Mouse (Mus musculus) layer of hippocampus, adult 2 months (tissue): ENCODE measurements around the gene Gbe1. TPM values are rescaled to one million over a fixed set of nuclear protein-coding genes. Genes with fewer than 3 reads are reported as not detected.

Experiments used
- DNase-seq, 2 experiments: peaks; one replicate each; pipeline ENCODE4 v3.0.0; 2022; ENCODE audit warnings: low spot score in 2 of 2
- H3K27ac ChIP-seq: fragments of 200-600 bp; 2 replicates; pipeline ENCODE4 v1.8.1; 2022
- H3K4me3 ChIP-seq: fragments of 200-600 bp; 2 replicates; pipeline ENCODE4 v1.8.1; 2022; ENCODE audit warnings: mild to moderate bottlenecking
- CTCF ChIP-seq: fragments of 200-600 bp; conservative IDR thresholded peaks from 2 replicates; pipeline ENCODE4 v1.8.1; 2022; ENCODE audit warnings: antibody characterized with exemption, mild to moderate bottlenecking, moderate library complexity
- total RNA-seq, 2 experiments: library from RNA; stranded (reverse); gene quantifications; 2 replicates each; pipeline ENCODE4 v1.2.3; 2021

Gbe1 gene
- total RNA-seq, 2 experiments from 2014 or later = 6.7 to 7.4 TPM

DNA sequence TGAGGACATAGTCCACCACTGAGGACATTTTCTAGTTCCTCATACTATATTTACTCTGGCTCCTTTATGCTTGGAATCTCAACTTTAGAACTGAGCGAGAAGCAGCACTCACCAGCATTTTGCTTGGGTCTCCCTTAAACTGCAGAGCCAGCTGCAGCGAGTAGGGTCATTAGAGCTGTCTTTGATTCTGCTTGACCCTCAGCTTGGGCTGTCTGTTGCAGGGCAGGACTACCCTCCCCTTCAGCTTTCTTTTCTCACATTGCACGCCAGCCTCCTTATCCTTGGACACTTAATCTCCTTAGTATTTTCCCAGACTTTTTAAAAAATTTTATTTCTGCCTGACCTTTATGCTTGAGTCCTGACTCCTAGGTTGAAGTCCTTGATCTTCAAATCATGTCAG is 237.1 kb downstream of the Gbe1 start:
- H3K4me3 ChIP-seq = no peak overlapping the region
- TF ChIP-seq CTCF = no peak
- DNase-seq = no peak
- no peak overlapping the region for H3K27ac ChIP-seq

- Histone ChIP-seq H3K27ac (no peak overlapping the region), H3K4me3 (no peak overlapping the region)
- TF ChIP-seq CTCF = no peak
- DNase-seq = no peak
Observed at GRCm38 (mm10) chr16:70561635-70562348, 248.0 kb downstream of the Gbe1 start.

DNA sequence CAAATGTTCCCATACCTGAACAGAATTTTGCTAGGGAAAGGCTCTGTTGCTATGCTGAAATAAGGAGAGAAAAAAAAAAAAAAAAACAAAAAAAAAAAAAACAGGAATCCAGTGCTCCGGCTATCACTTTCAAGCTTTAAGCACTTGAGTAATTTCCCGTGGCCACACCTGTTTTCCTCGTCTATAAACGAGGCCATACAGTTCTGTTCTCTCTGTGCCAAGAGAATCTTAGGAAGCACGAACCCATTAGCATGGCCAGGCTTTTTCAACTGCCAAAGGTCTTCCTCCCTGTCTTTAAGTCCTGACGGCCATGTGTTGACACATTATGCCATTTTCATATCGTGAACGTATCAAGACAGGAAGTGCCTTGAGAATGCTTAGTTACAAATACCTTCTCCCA is 248.8 kb downstream of the Gbe1 start:
- no peak overlapping the region for H3K4me3 ChIP-seq
- H3K27ac ChIP-seq = no peak overlapping the region
- no peak for DNase-seq
- no peak for TF ChIP-seq CTCF

DNA sequence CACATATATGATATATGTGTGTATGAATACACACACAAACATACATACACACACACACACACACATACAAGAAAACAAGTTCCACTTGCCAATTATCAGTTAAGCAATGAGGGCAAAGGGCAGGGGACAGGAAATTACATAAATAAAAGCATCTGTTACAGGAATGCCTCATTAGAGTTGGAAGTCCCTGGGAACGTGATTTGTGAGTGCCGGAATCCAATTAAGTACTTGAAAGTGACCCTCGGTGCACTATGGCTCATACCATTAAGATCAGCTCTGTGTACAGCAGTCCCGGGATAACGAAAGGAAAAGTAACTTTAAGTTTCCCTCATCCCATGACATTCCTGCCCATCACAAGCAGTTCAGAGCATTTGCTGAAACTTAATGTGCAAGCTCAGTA is 249.7 kb downstream of the Gbe1 start:
- no peak for TF ChIP-seq CTCF
- no peak overlapping the region for H3K27ac ChIP-seq
- DNase-seq = no peak
- no peak overlapping the region for H3K4me3 ChIP-seq

DNA sequence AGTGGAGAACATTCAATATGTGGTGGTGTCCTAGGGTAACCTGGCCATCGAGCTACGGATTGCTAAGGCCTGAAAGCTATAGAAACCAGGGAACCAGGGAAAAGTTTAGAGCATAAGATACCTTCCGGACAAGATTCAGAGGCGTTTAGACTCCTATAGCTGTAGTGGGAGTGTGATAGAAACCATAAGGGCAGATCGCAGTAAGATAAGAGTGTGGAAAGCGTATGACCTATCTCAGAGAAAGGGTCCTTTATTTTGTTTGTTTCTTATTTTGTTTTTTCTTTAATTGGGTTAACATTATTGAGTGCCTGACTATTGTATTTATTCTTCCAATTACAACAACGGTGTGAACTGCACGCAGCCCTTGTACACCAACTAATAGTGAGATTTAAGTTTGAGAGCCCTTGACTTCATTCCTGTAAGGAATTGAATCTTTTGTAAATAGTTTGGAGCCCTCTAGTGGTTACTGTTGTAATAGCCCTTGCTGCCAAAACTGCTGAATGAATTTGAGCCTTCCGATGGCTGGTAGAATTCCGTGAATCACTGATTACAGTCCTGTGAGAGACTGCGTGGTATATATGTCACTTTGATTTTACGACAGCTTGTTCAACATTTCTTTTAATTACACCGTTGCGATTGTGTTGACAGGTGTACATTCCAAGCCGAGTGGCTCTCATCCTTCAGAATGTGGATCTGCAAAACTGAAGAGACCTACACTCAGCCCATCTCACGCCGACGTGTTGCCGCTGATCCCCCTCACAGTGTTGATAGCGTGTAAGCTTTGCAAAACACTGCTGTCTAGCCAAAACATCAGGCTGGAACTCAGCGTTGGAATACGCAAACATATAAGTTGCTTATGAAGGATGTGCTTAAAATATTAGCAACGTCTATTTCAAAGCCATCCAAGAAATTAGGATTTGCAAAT is 254.9 kb downstream of the Gbe1 start:
- Histone ChIP-seq H3K27ac (no peak overlapping the region), H3K4me3 (peak overlapping the region; percentile 40)
- peak; percentile 91 for TF ChIP-seq CTCF
- DNase-seq = peak; percentile 76 to 80

DNA sequence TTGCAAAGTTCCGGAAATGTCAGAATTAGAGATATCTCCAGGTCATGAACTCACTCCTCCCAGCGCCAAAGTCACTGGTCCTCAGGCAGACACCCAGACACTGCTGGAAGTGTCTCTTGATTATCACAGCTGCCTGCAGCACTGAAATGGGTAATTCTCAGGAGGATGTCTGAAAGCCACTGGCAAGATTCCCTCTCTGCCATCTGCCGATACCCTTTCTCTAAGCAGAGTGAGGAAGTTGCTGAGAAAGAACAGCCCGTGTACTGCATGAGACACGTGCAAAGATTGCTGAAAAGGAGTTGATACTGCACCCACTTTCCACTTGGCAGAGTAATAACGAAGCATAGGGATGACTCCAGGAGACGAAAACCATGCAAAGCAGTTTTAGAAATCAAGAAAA is 272.2 kb downstream of the Gbe1 start:
- no peak for TF ChIP-seq CTCF
- Histone ChIP-seq H3K4me3 (no peak overlapping the region), H3K27ac (no peak overlapping the region)
- DNase-seq = peak; percentile 29 to 65

- TF ChIP-seq CTCF = no peak
- no peak for DNase-seq
- Histone ChIP-seq H3K4me3 (no peak overlapping the region), H3K27ac (no peak overlapping the region)
Observed at GRCm38 (mm10) chr16:70602326-70602725, 288.6 kb downstream of the Gbe1 start.

DNA sequence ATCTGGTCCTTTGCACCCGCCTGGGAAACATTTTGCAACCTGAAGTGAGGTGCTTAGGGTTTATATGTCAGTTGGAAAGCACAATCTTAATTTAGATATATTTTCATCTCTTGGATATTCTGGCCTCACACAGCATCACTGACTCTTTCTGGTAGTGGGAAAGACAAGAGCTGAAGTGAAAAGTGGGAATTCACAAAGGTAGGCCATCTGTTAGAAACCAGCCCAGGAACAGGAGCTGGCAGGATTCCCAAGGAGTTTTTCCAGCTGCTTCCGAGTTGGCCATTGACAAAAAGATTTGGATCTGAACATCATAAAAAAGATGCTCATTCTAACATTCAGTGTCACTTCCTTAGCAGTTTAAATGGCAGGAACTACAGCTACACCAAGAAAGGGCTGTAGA is 294.6 kb downstream of the Gbe1 start:
- H3K4me3 ChIP-seq = no peak overlapping the region
- no peak overlapping the region for H3K27ac ChIP-seq
- no peak for DNase-seq
- TF ChIP-seq CTCF = no peak

GRCm38 (mm10) chr16:70617691-70618090 is 303.9 kb downstream of the Gbe1 start:
- TF ChIP-seq CTCF = no peak
- Histone ChIP-seq H3K27ac (no peak overlapping the region), H3K4me3 (no peak overlapping the region)
- no peak for DNase-seq

GRCm38 (mm10) chr16:70618168-70618567 is 304.4 kb downstream of the Gbe1 start:
- DNase-seq = no peak
- TF ChIP-seq CTCF = no peak
- Histone ChIP-seq H3K27ac (no peak overlapping the region), H3K4me3 (no peak overlapping the region)
